17 mouse cellular contexts compared by ENCODE assay signal in the genomic region with DNA sequence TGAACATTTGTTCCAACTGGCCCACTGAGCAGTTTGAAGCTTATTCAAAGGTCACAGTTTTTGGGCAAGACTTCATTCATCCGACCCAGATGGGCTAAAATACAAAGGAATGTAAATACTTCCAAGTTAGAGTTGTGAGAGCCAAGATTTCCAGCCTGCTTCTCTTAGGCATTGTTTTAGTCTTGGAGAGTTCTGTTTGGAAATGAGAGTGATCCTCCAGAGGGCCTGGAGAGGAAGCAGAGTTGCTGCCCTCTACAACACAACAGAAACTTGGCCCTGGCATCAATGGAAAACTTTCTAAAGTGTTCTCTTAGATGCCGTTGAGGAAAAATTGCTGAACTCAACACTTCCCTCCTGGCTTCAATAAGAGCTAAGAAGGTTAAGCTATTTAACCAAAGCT.
A peak's percentile ranks its signal among the peaks of the same experiment; 100 is the strongest.
DNase-seq lines count a peak whose midpoint lies in the region; ATAC-seq lines count a peak whose summit lies in the region.
"Had no signal": no experiment of that assay in that cellular context is flagged by ENCODE, and none has a peak within 500 bp of the region (broad histone marks: within the 10 kb centered on the region; RNA-seq: fewer than 3 reads in every experiment).

No protein-coding gene starts in this region.

- H3K4me1 ChIP-seq in embryonic facial prominence, embryonic 14.5 days (ENCODE audit: control insufficient read depth, insufficient read depth, low read length), result no peaks in the 10 kb centered on the region
- no peaks in the 10 kb centered on the region for H3K4me1 ChIP-seq in embryonic facial prominence, embryonic 10.5 days
- H3K4me1 ChIP-seq in midbrain, embryonic 14.5 days (ENCODE audit: control insufficient read depth, insufficient read depth, low read length), result no peaks in the 10 kb centered on the region
- H3K4me1 ChIP-seq: kidney, embryonic 15.5 days; midbrain, embryonic 15.5 days had no signal

- no peak overlapping the region for H3K9ac ChIP-seq in embryonic facial prominence, embryonic 14.5 days (ENCODE audit: low read depth, low read length)
- no peak overlapping the region for H3K9ac ChIP-seq in midbrain, embryonic 14.5 days (replicated peaks; ENCODE audit: low read length)
- H3K9ac ChIP-seq: kidney, embryonic 15.5 days; midbrain, embryonic 15.5 days had no signal

- no peaks in the 10 kb centered on the region for H3K27me3 ChIP-seq in embryonic facial prominence, embryonic 14.5 days (replicated peaks; ENCODE audit: control insufficient read depth, insufficient read depth, low read length)
- no peaks in the 10 kb centered on the region for H3K27me3 ChIP-seq in embryonic facial prominence, embryonic 10.5 days (replicated peaks; ENCODE audit: low read depth, poor library complexity, severe bottlenecking)
- H3K27me3 ChIP-seq in midbrain, embryonic 14.5 days (ENCODE audit: control insufficient read depth, insufficient read depth, low read length), result no peaks in the 10 kb centered on the region
- H3K27me3 ChIP-seq: CH12.LX; kidney, embryonic 15.5 days; midbrain, embryonic 15.5 days had no signal

- no peak overlapping the region for H3K4me3 ChIP-seq in embryonic facial prominence, embryonic 14.5 days (ENCODE audit: low read depth, low read length)
- H3K4me3 ChIP-seq in embryonic facial prominence, embryonic 10.5 days, result no peak overlapping the region
- H3K4me3 ChIP-seq in midbrain, embryonic 14.5 days (replicated peaks; ENCODE audit: low read depth, low read length), result no peak overlapping the region
- H3K4me3 ChIP-seq: kidney, embryonic 15.5 days; midbrain, embryonic 15.5 days had no signal

- H3K9me3 ChIP-seq in embryonic facial prominence, embryonic 14.5 days (ENCODE audit: control insufficient read depth, low read length), result no peaks in the 10 kb centered on the region
- H3K9me3 ChIP-seq in embryonic facial prominence, embryonic 10.5 days, result no peaks in the 10 kb centered on the region
- H3K9me3 ChIP-seq in midbrain, embryonic 14.5 days (ENCODE audit: control insufficient read depth, low read length), result no peaks in the 10 kb centered on the region
- H3K9me3 ChIP-seq: kidney, embryonic 15.5 days; midbrain, embryonic 15.5 days had no signal

- H3K4me2 ChIP-seq in embryonic facial prominence, embryonic 14.5 days (ENCODE audit: low read depth, low read length), result no peak overlapping the region
- no peak overlapping the region for H3K4me2 ChIP-seq in midbrain, embryonic 14.5 days (ENCODE audit: low read length)
- H3K4me2 ChIP-seq: kidney, embryonic 15.5 days; midbrain, embryonic 15.5 days had no signal

- DNase-seq in embryonic facial prominence, embryonic 14.5 days (ENCODE audit: low spot score), result peak; percentile 89
- DNase-seq in embryonic facial prominence, embryonic 10.5 days (ENCODE audit: low spot score), result no peak
- peak; percentile 9 for DNase-seq in kidney, postnatal 14 days
- no peak for DNase-seq in kidney, adult 11 months
- peak; percentile 21 for DNase-seq in heart, postnatal 4 days
- DNase-seq in skeletal muscle tissue, adult 2 months (ENCODE audit: low read depth, low spot score), result peak; percentile 22
- no peak for DNase-seq in spleen, postnatal 36 days (ENCODE audit: low spot score in 2 of 2)
- no peak for DNase-seq in midbrain, embryonic 14.5 days
- DNase-seq: adrenal gland, postnatal 25 days; cerebellum, postnatal 10 days; liver; right cerebral cortex, postnatal 14 days; thymus, adult 2 months had no signal

- 39% methylated on average over 2 of the region's 2 CpGs for WGBS in embryonic facial prominence, embryonic 14.5 days
- WGBS in embryonic facial prominence, embryonic 10.5 days, result 74% methylated on average over 2 of the region's 2 CpGs
- WGBS in midbrain, embryonic 14.5 days, result 72% methylated on average over 2 of the region's 2 CpGs

- H3K27ac ChIP-seq in embryonic facial prominence, embryonic 14.5 days (replicated peaks; ENCODE audit: low read depth, low read length), result no peak overlapping the region
- no peak overlapping the region for H3K27ac ChIP-seq in embryonic facial prominence, embryonic 10.5 days (replicated peaks)
- H3K27ac ChIP-seq in midbrain, embryonic 14.5 days (replicated peaks; ENCODE audit: low read depth, low read length), result no peak overlapping the region
- H3K27ac ChIP-seq: kidney, embryonic 15.5 days; midbrain, embryonic 15.5 days had no signal

- H3K36me3 ChIP-seq in embryonic facial prominence, embryonic 14.5 days (ENCODE audit: control insufficient read depth, insufficient read depth, low read length), result no peaks in the 10 kb centered on the region
- H3K36me3 ChIP-seq in embryonic facial prominence, embryonic 10.5 days (replicated peaks), result no peaks in the 10 kb centered on the region
- H3K36me3 ChIP-seq in midbrain, embryonic 14.5 days (ENCODE audit: control insufficient read depth, insufficient read depth, low read length), result no peaks in the 10 kb centered on the region
- H3K36me3 ChIP-seq: kidney, embryonic 15.5 days; midbrain, embryonic 15.5 days had no signal

- no peak for ATAC-seq in embryonic facial prominence, embryonic 14.5 days (ENCODE audit: low read depth)
- no peak for ATAC-seq in midbrain, embryonic 14.5 days (ENCODE audit: low FRiP score, low TSS enrichment)
- ATAC-seq: activated CD4-positive, CD25-positive, alpha-beta regulatory T cell, adult 4 months; midbrain, embryonic 15.5 days had no signal

Comparison
In these comparisons a context has a peak if more than half of its experiments do, and no peak if none do; other contexts are left out.
1. DNase-seq: peak in embryonic facial prominence, embryonic 14.5 days (single experiment), kidney, postnatal 14 days (single experiment), heart, postnatal 4 days (single experiment) and skeletal muscle tissue, adult 2 months (single experiment); none in embryonic facial prominence, embryonic 10.5 days (single experiment), kidney, adult 11 months (single experiment), spleen, postnatal 36 days (0 of 2) and midbrain, embryonic 14.5 days (single experiment).